Comparison of ENCODE assay signal across 8 mouse cellular contexts in the genomic region with DNA sequence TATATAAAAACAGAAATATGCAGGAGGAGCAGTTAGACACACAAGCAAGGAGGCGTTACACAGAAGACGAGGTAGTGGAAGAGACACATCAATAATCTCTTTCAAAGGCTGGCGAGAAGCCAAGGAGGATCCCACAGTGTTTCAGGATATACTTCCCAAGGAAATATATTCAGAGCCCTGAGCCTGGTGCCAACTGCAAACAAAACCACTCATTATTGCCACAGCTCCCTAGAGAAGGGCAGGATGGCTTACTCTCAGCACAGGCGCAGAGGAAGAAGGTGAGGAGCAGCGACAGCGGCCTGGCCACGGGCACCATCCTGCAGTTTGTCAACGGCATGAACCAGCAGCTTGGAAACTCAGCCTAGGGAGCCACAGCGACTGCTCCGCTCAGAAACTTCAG.
DNase-seq lines count a peak whose midpoint lies in the region; ATAC-seq and TF ChIP-seq lines count a peak whose summit lies in the region.

No protein-coding gene starts in this region.

- H3K27me3 ChIP-seq in lung, embryonic 14.5 days (ENCODE audit: insufficient read depth, low read length): no peaks in the 10 kb centered on the region
- H3K27me3 ChIP-seq in embryonic facial prominence, embryonic 14.5 days (replicated peaks; ENCODE audit: control insufficient read depth, insufficient read depth, low read length): no peaks in the 10 kb centered on the region
- no peaks in the 10 kb centered on the region for H3K27me3 ChIP-seq in midbrain, postnatal 0 days (ENCODE audit: insufficient read depth, low read length)

- no peaks in the 10 kb centered on the region for H3K36me3 ChIP-seq in lung, embryonic 14.5 days (ENCODE audit: insufficient read depth)
- no peaks in the 10 kb centered on the region for H3K36me3 ChIP-seq in embryonic facial prominence, embryonic 14.5 days (ENCODE audit: control insufficient read depth, insufficient read depth, low read length)
- H3K36me3 ChIP-seq in midbrain, postnatal 0 days (ENCODE audit: insufficient read depth, low read length): no peaks in the 10 kb centered on the region

- H3K9me3 ChIP-seq in lung, embryonic 14.5 days (ENCODE audit: low read depth, low read length): no peaks in the 10 kb centered on the region
- H3K9me3 ChIP-seq in embryonic facial prominence, embryonic 14.5 days (ENCODE audit: control insufficient read depth, low read length): no peaks in the 10 kb centered on the region
- H3K9me3 ChIP-seq in midbrain, postnatal 0 days (ENCODE audit: low read length): no peaks in the 10 kb centered on the region

- no peak overlapping the region for H3K4me2 ChIP-seq in lung, embryonic 14.5 days
- H3K4me2 ChIP-seq in embryonic facial prominence, embryonic 14.5 days (ENCODE audit: low read depth, low read length): no peak overlapping the region
- H3K4me2 ChIP-seq in midbrain, postnatal 0 days (ENCODE audit: low read depth, low read length, poor library complexity, severe bottlenecking): no peak overlapping the region

- TF ChIP-seq CTCF in lung, embryonic 14.5 days (IDR thresholded peaks at IDR 0.05; ENCODE audit: low read depth): no peak
- TF ChIP-seq CTCF in midbrain, postnatal 0 days (IDR thresholded peaks at IDR 0.05): no peak

- no peak overlapping the region for H3K27ac ChIP-seq in lung, embryonic 14.5 days (ENCODE audit: low read depth)
- H3K27ac ChIP-seq in embryonic facial prominence, embryonic 14.5 days (replicated peaks; ENCODE audit: low read depth, low read length): peak overlapping the region; percentile 52; the same call in 1 of the 2 replicates
- no peak overlapping the region for H3K27ac ChIP-seq in midbrain, postnatal 0 days (ENCODE audit: low read depth, low read length)

- no peak overlapping the region for H3K9ac ChIP-seq in lung, embryonic 14.5 days
- no peak overlapping the region for H3K9ac ChIP-seq in embryonic facial prominence, embryonic 14.5 days (ENCODE audit: low read depth, low read length)
- H3K9ac ChIP-seq in midbrain, postnatal 0 days (replicated peaks; ENCODE audit: low read length, poor library complexity, severe bottlenecking): no peak overlapping the region

- peaks cover 10% of the 10 kb centered on the region for H3K4me1 ChIP-seq in lung, embryonic 14.5 days (ENCODE audit: insufficient read depth)
- peaks cover 35% of the 10 kb centered on the region for H3K4me1 ChIP-seq in embryonic facial prominence, embryonic 14.5 days (ENCODE audit: control insufficient read depth, insufficient read depth, low read length)
- H3K4me1 ChIP-seq in midbrain, postnatal 0 days (ENCODE audit: insufficient read depth, low read length): peaks cover 7% of the 10 kb centered on the region; the same call in 1 of the 2 replicates

- peak; percentile 17 for DNase-seq in adrenal gland, postnatal 14 days
- DNase-seq in adrenal gland, adult 18-20 months (ENCODE audit: low spot score in 2 of 2): no peak
- peak; percentile 76 for DNase-seq in lung, embryonic 14.5 days
- DNase-seq in lung, postnatal 25 days (ENCODE audit: low spot score): no peak
- DNase-seq in embryonic facial prominence, embryonic 14.5 days (ENCODE audit: low spot score): peak; percentile 61
- DNase-seq in midbrain, postnatal 0 days (ENCODE audit: low spot score): peak; percentile 71
- no peak for DNase-seq in ovary, postnatal 36 days (ENCODE audit: low spot score)
- DNase-seq in adrenal gland, adult 8-10 months: no peak

- WGBS in lung, embryonic 14.5 days: 35% methylated on average over 10 of the region's 10 CpGs
- 53% methylated on average over 10 of the region's 10 CpGs for WGBS in embryonic facial prominence, embryonic 14.5 days
- 36% methylated on average over 10 of the region's 10 CpGs for WGBS in midbrain, postnatal 0 days

- H3K4me3 ChIP-seq in lung, embryonic 14.5 days (ENCODE audit: low read depth, low read length): no peak overlapping the region
- no peak overlapping the region for H3K4me3 ChIP-seq in embryonic facial prominence, embryonic 14.5 days (ENCODE audit: low read depth, low read length)
- no peak overlapping the region for H3K4me3 ChIP-seq in midbrain, postnatal 0 days (ENCODE audit: low read depth, low read length)

- ATAC-seq in lung, embryonic 14.5 days (ENCODE audit: insufficient read depth): peak; percentile 51; the same call in 1 of the 2 replicates
- ATAC-seq in embryonic facial prominence, embryonic 14.5 days (ENCODE audit: low read depth): peak; percentile 33; the same call in 1 of the 2 replicates
- ATAC-seq in midbrain, postnatal 0 days (ENCODE audit: low FRiP score): peak; percentile 60

Comparison
In these comparisons a context has a peak if more than half of its experiments do, and no peak if none do; other contexts are left out.
1. DNase-seq: peak in adrenal gland, postnatal 14 days (single experiment), lung, embryonic 14.5 days (single experiment), embryonic facial prominence, embryonic 14.5 days (single experiment) and midbrain, postnatal 0 days (single experiment); none in adrenal gland, adult 18-20 months (0 of 2), lung, postnatal 25 days (single experiment), ovary, postnatal 36 days (single experiment) and adrenal gland, adult 8-10 months (single experiment).
2. Peak in every context shown above with its lines, with median percentiles within 50 percentile points of each other: ATAC-seq.